Mouse (Mus musculus) liver, embryonic 14.5 days (tissue): ENCODE measurements around the gene Tmem120b.

ENCODE experiments used
- CTCF ChIP-seq: IDR thresholded peaks from 2 replicates; pipeline ENCODE4 v1.5.1; 2016; ENCODE audit warnings: antibody characterized with exemption, low read depth, control low read depth
- EP300 ChIP-seq: IDR thresholded peaks from 2 replicates; pipeline ENCODE4 v1.6.1; 2016; ENCODE audit warnings: antibody characterized with exemption, low read depth

DNA sequence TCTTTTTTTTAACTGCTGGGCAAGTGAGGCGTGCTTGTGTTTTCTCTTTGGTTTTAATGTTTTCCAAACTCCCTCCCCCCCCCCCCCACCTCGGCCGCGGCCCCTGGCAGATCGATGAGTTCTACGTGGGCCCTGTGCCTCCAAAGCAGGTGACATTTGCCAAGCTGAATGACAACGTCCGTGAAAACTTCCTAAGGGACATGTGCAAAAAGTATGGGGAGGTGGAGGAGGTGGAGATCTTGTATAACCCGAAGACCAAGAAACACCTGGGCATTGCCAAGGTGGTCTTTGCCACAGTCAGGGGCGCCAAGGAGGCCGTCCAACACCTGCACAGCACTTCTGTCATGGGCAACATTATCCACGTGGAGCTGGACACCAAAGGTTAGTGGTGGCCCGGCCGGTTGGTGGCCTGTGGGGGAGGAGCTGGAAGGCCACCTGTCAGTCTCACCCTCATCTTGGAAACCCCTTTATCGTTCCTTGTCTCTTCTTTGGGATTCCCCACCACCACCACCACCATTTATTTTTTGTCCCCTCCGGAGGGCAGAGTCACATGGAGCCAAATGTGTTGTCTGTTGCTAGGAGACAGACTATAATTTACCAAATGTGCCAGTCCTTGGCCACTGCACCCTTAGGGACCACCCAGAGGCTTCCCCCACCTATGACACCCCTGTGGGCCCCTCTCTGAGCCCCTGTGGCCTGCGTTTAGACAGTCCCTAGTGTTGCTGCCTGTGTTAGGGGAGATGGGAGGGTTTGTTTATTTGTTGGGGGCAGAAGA, 75.9 kb downstream of the Tmem120b start:
- TF ChIP-seq CTCF (no peak), EP300 (no peak)
